Mouse (Mus musculus) ES-Bruce4 (cell line): ENCODE data around the gene Mxd1.

Experiments used
- CTCF ChIP-seq: IDR thresholded peaks from one replicate; pipeline ENCODE4 v1.8.1; 2011; ENCODE audit warnings: low read depth, low read length
- EP300 ChIP-seq: IDR thresholded peaks from 2 replicates; pipeline ENCODE4 v1.6.1; 2011; ENCODE audit warnings: low read depth, low read length; ENCODE audit not compliant: insufficient read depth
- POLR2A ChIP-seq: IDR thresholded peaks from one replicate; pipeline ENCODE4 v1.8.1; 2011; ENCODE audit warnings: low read length; ENCODE audit not compliant: insufficient read depth

DNA sequence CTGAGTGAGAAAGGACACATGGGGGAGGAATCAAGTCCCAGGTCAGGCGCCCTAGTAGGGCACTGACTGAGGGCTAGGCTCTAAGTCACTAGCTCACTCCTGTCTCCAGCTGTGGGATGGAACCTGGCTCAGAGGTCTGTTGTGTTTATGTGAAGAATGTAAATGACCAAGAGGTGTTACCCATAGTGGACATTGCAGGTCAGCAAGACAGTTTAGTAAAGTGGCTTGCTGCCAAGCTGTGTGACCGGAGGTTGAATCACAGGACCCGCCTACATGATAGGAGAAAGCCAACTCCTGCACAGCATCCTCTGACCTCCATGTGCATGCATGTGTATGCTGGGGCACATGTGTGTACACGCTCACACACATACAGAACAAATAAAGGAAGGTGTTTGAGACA, 23.4 kb downstream of the Mxd1 start:
- TF ChIP-seq CTCF (no peak), EP300 (no peak), POLR2A (no peak)
